Mouse (Mus musculus) Patski (cell line): ENCODE data around the gene Mgst3. TPM values are rescaled to one million over a fixed set of nuclear protein-coding genes. Genes with fewer than 3 reads are reported as not detected.
"Not testable (repeated sequence)": the region's sequence is repeated elsewhere in the genome, so short reads cannot be mapped to it uniquely, and the experiment has no call there.

Experiments used
- ATAC-seq: fragments of 100-300 bp; one replicate; pipeline ENCODE4 v1.8.0; 2021
- CTCF ChIA-PET: fragments of 350-600 bp; sonication (Branson Sonifier 250); formaldehyde crosslinking; loops from one replicate; lab custom pipeline; 2022; ENCODE audit warnings: inconsistent platforms; lab: Charles Lee
- POLR2A ChIA-PET: fragments of 350-600 bp; sonication (Branson Sonifier 250); formaldehyde crosslinking; loops from one replicate; lab custom pipeline; 2022; ENCODE audit warnings: antibody characterized with exemption, inconsistent platforms; lab: Charles Lee
- DNase-seq: peaks from one replicate; pipeline ENCODE4 v3.0.0-alpha.2; 2011; ENCODE audit warnings: low read depth, low spot score
- H3K27me3 ChIP-seq: fragments of 371-371 bp; one replicate; pipeline ENCODE4 v1.5.1; 2021
- CTCF ChIP-seq: fragments of 100-300 bp; IDR thresholded peaks from one replicate; pipeline ENCODE4 v1.5.1; 2021
- in situ Hi-C: fragments of 300-500 bp; cut with MboI; formaldehyde crosslinking; loops from 3 replicates; pipeline ENCODE4 v1.11.1; 2018; ENCODE audit warnings: low pct_unique_long_range_greater_than_20kb, mixed read lengths
- polyA plus RNA-seq: library from polyadenylated mRNA; unstranded; gene quantifications from one replicate; pipeline ENCODE4 v1.2.3, GENCODE M21; 2021

The Mgst3 gene
- polyA plus RNA-seq, 1 experiment from 2014 or later: 54.7 TPM

- no peak for TF ChIP-seq CTCF
- in situ Hi-C loops: no loop called here
- POLR2A ChIA-PET: no interaction called here
- DNase-seq (no peak), ATAC-seq (no peak)
- CTCF ChIA-PET: interaction anchor here (0.8 to 1.3 kb wide), 3 partner anchors 11 to 31 kb away, joined by 3 to 4 read pairs (median 4); partner anchors contain the start of gene Mgst3
- no peaks in the 10 kb centered on the region for H3K27me3 ChIP-seq
Observed at GRCm38 (mm10) chr1:167363322-167363721, 30.3 kb downstream of the Mgst3 start.

DNA sequence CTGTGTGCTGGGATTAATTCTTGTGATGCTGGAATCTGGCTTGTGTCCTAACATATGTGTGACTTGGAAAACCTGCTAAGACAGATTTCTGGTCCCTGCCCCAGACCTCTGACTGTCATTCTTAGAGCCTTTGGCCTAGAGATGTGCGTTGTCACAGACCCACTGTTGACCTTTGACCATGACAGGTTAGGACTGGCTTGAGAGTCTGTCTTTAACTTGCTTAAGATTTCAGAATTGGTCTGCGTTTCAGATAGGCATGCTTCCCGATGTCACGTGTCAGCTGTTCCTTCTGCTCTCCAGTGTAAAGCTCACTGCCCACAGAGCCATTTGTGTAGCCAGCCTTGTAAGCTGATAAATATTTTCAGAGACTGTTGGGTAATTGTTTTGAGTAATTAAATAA lies 30.8 kb downstream of the Mgst3 start:
- in situ Hi-C loops: no loop called here
- CTCF ChIA-PET: interaction anchor here (0.8 to 1.3 kb wide), 3 partner anchors 11 to 31 kb away, joined by 3 to 4 read pairs (median 4); partner anchors contain the start of gene Mgst3
- H3K27me3 ChIP-seq: no peaks in the 10 kb centered on the region
- POLR2A ChIA-PET: no interaction called here
- ATAC-seq: no peak
- TF ChIP-seq CTCF: no peak
- no peak for DNase-seq

GRCm38 (mm10) chr1:167360268-167360667 lies 33.4 kb downstream of the Mgst3 start:
- in situ Hi-C loops: no loop called here

GRCm38 (mm10) chr1:167358731-167359130 lies 34.9 kb downstream of the Mgst3 start:
- no peak for TF ChIP-seq CTCF
- CTCF ChIA-PET: no interaction called here
- DNase-seq (no peak), ATAC-seq (no peak)
- H3K27me3 ChIP-seq: no peaks in the 10 kb centered on the region
- POLR2A ChIA-PET: interaction anchor here (0.7 kb wide), 1 partner anchor 311 kb away, joined by 3 read pairs; no protein-coding TSS in a partner anchor
- in situ Hi-C loops: no loop called here

More at GRCm38 (mm10) chr1:167360268-167360667, 33.4 kb downstream of the Mgst3 start:
- no peak for TF ChIP-seq CTCF
- ATAC-seq (no peak), DNase-seq (no peak)
- CTCF ChIA-PET: interaction anchor here (0.6 to 1.2 kb wide), 2 partner anchors 9 to 53 kb away, joined by 3 read pairs; no protein-coding TSS in a partner anchor
- no peaks in the 10 kb centered on the region for H3K27me3 ChIP-seq
- POLR2A ChIA-PET: no interaction called here

DNA sequence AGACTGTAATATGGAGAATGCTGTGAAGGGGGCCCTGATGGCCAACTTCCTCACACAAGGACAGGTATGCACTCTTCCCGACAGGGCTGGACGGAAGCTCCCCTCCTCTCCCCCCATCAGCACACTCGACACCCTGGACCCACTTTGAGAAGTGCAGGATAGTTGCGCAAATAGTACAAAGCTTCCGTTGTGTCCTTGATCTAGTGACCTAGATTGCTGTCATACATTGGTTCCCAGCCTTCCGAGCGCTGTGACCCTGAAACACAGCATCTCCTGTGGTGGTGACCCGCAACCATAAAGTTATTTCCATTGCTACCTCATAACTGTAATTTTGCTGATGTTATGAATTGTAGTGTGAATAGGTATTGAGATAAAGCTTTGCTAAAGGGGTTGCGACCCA lies 36.3 kb downstream of the Mgst3 start:
- no peaks in the 10 kb centered on the region for H3K27me3 ChIP-seq

DNA sequence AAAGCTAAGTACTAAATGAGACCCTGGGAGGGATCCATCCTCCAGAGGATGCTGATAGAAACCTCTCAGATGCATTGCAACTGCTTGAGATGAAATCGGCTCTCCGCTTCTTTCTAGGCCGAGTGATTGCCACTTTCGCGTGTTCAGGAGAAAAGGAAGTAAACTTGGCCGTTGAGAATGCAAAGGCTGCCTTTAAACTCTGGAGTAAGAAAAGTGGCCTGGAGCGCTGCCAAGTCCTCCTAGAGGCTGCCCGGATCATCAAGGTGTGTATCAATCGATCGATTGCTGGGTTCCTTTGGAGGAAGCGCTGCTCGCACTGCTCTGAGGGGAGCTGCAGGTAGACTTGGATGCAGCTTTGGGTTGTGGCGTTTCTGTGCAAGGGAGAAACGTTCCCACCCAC lies 41.2 kb downstream of the Mgst3 start:
- ChIA-PET CTCF (interaction anchor here (0.7 to 1.3 kb wide), 4 partner anchors 10 to 39 kb away, joined by 3 to 4 read pairs (median 4); no protein-coding TSS in a partner anchor), POLR2A (no interaction called here)
- in situ Hi-C loops: no loop called here
- no peak for TF ChIP-seq CTCF
- no peak for DNase-seq
- no peak for ATAC-seq
- no peaks in the 10 kb centered on the region for H3K27me3 ChIP-seq

More for the DNA sequence above, 36.3 kb downstream of the Mgst3 start:
- DNase-seq (no peak), ATAC-seq (no peak)
- in situ Hi-C loops: no loop called here
- ChIA-PET CTCF (no interaction called here), POLR2A (no interaction called here)
- no peak for TF ChIP-seq CTCF

DNA sequence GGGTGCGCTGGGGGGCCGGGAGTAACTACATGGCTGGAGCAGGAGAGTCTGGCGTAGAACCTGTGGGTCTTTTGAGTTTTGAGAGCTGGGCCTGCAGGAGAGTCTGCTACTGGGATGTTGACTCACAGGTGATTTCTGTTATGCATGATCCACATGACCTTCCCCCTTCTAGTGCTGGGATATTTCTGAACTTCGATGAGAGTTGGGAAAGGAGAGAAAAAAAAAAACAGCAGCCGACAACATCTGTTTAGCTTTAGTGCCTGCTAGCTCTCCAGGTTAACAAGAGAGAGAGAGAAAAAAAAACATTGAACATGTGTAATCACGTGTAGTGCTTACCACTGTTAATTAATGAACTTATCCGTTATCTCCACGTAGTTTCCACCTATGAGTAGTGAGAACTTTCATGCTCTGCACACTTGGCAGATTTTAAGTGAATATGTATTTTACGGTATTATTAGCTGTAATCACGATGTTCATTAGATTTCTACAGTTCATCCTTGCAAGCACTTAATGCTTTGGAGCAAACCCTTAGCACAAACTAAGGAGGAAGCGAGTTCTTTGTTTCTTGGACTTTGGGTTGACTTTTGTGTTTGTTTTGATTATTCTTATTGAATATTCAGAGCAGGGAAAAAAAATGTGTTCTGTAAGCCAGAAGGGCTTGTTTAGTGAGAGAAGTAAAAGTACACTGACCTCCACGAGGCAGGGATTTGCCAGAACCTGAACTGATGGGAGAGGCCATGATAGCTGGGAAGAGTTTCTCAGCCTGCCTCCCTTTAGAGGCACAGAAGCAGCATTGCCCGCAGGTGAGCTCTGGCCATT lies 42.8 kb downstream of the Mgst3 start:
- in situ Hi-C loops: no loop called here
- ATAC-seq: peak; percentile 7
- ChIA-PET CTCF (interaction anchor here (1.0 to 1.1 kb wide), 2 partner anchors 40 to 45 kb away, joined by 3 to 4 read pairs; no protein-coding TSS in a partner anchor), POLR2A (interaction anchor here (0.7 to 1.1 kb wide), 4 partner anchors 19 to 1674 kb away, joined by 3 to 7 read pairs (median 4); no protein-coding TSS in a partner anchor)
- no peak for DNase-seq
- no peak for TF ChIP-seq CTCF
- no peaks in the 10 kb centered on the region for H3K27me3 ChIP-seq

- in situ Hi-C loops: loop anchor here (25.0 kb wide), 1 partner anchor 938 kb away; the partner anchor contains the start of gene Pogk
- POLR2A ChIA-PET: interaction anchor here (0.6 to 0.8 kb wide), 3 partner anchors 20 to 1673 kb away, joined by 3 to 5 read pairs (median 4); no protein-coding TSS in a partner anchor
- peak; percentile 98 for ATAC-seq
- TF ChIP-seq CTCF: no peak
- no peaks in the 10 kb centered on the region for H3K27me3 ChIP-seq
- peak; percentile 65 for DNase-seq
- CTCF ChIA-PET: interaction anchor here (1.1 kb wide), 1 partner anchor 40 kb away, joined by 3 read pairs; no protein-coding TSS in a partner anchor
Observed at GRCm38 (mm10) chr1:167349815-167350596, 43.6 kb downstream of the Mgst3 start, which contains the start of gene Aldh9a1. TSS of gene Aldh9a1 (plus strand) at chr1:167349991.

DNA sequence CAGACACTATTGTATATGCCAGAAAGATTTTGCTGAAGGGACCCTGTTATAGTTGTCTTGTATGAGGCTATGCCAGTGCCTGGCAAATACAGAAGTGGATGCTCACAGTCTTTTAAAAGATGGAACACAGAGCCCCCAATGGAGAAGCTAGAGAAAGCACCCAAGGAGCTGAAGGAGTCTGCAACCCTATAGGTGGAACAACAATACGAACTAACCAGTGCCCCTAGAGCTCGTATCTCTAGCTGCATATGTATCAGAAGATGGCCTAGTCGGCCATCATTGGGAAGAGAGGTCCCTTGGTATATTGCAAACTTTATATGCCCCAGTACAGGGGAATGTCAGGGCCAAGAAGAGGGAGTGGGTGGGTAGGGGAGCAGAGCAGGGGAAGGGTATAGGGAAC lies 44.4 kb downstream of the Mgst3 start:
- POLR2A ChIA-PET: interaction anchor here (0.6 kb wide), 1 partner anchor 371 kb away, joined by 4 read pairs; no protein-coding TSS in a partner anchor
- in situ Hi-C loops: loop anchor here (25.0 kb wide), 1 partner anchor 937 kb away; the partner anchor contains the start of gene Pogk

DNA sequence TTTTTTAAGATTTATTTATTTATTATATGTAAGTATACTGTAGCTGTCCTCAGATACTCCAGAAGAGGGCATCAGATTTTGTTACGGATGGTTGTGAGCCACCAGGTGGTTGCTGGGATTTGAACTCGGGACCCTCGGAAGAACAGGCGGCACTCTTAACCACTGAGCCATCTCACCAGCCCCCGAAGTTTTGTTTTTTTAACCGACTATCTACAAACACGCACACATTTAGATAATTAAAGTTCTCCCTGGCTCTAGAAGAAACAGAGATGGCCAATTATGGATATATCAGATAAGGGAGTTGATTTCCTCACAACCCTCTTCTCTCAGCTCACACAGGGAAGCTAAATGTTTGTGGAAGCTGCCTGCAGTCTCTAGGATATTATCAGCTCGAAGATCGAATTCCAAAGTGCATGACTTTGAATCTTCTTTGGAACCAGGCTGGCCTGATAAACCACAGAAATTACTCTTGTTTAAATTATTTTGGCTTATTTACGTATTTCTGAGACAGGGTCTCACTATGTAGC lies 47.6 kb downstream of the Mgst3 start:
- ChIA-PET CTCF (interaction anchor here (1.1 to 1.4 kb wide), 4 partner anchors 9 to 125 kb away, joined by 3 to 5 read pairs (median 4); partner anchors contain the start of gene Mgst3), POLR2A (interaction anchor here (0.8 kb wide), 1 partner anchor 39 kb away, joined by 3 read pairs; no protein-coding TSS in a partner anchor)
- ATAC-seq, H3K27me3 ChIP-seq, DNase-seq: not testable (repeated sequence)
- in situ Hi-C loops: loop anchor here (25.0 kb wide), 1 partner anchor 934 kb away; the partner anchor contains the start of gene Pogk

More for the DNA sequence above, 44.4 kb downstream of the Mgst3 start:
- CTCF ChIA-PET, DNase-seq, ATAC-seq, H3K27me3 ChIP-seq: not testable (repeated sequence)
